Mouse (Mus musculus): ENCODE data around the gene Fcrl5.

GRCm38 (mm10) chr3:87515567-87516081 lies 80.1 kb downstream of the Fcrl5 start:
- TF ChIP-seq CTCF (IDR thresholded peaks at IDR 0.05; ENCODE audit: control insufficient read depth, insufficient read depth, insufficient read length) (no peak), USF1 (IDR thresholded peaks at IDR 0.05; ENCODE audit: low read depth) (no peak), MYOD1 (IDR thresholded peaks at IDR 0.05; ENCODE audit: control insufficient read depth, insufficient read length, low read depth) (no peak)

All from C2C12 (cell line).